Mouse (Mus musculus) liver, embryonic 13.5 days (tissue): Measurements from ENCODE around the gene Brk1. TPM values are rescaled to one million over a fixed set of nuclear protein-coding genes. Genes with fewer than 3 reads are reported as not detected.

Source experiments
- ATAC-seq: fragments of 200-750 bp; cut with Nextera tagmentation; 2 replicates; pipeline ENCODE4 v1.8.0; 2017; ENCODE audit warnings: low read depth, mild to moderate bottlenecking, moderate number of reproducible peaks, moderate library complexity
- DNase-seq: peaks from one replicate; pipeline ENCODE4 v3.0.0; 2022
- H3K27ac ChIP-seq: fragments of 300-500 bp; sonication (generic); 2 replicates; pipeline ENCODE4 v1.5.1; 2015; ENCODE audit warnings: moderate library complexity, mild to moderate bottlenecking, inconsistent platforms
- H3K27me3 ChIP-seq: fragments of 300-500 bp; sonication (generic); 2 replicates; pipeline ENCODE4 v1.6.1; 2015; ENCODE audit warnings: mild to moderate bottlenecking, inconsistent platforms
- H3K36me3 ChIP-seq: fragments of 300-500 bp; sonication (generic); 2 replicates; pipeline ENCODE4 v1.6.1; 2015; ENCODE audit warnings: mild to moderate bottlenecking, inconsistent platforms
- H3K4me1 ChIP-seq: fragments of 300-500 bp; sonication (generic); replicated peaks from 2 replicates; pipeline ENCODE4 v1.6.1; 2015; ENCODE audit warnings: inconsistent platforms
- H3K4me2 ChIP-seq: fragments of 300-500 bp; sonication (generic); 2 replicates; pipeline ENCODE4 v1.6.1; 2015; ENCODE audit warnings: inconsistent platforms, mild to moderate bottlenecking, moderate library complexity
- H3K4me3 ChIP-seq: fragments of 300-500 bp; sonication (generic); replicated peaks from 2 replicates; pipeline ENCODE4 v1.5.1; 2015; ENCODE audit warnings: mild to moderate bottlenecking, inconsistent platforms
- H3K9ac ChIP-seq: fragments of 300-500 bp; sonication (generic); 2 replicates; pipeline ENCODE4 v1.6.1; 2015; ENCODE audit warnings: mild to moderate bottlenecking, inconsistent platforms
- H3K9me3 ChIP-seq: fragments of 300-500 bp; sonication (generic); replicated peaks from 2 replicates; pipeline ENCODE4 v1.6.1; 2016; ENCODE audit warnings: inconsistent platforms
- WGBS: fragments of 180-500 bp; shearing (Covaris S2); methylation state at CpG from one replicate; pipeline ENCODE4 v1.1.7; 2015; ENCODE audit not compliant: insufficient replicate concordance; 5-methylcytosine and 5-hydroxymethylcytosine counted together
- polyA plus RNA-seq: library from polyadenylated mRNA; unstranded; fragments of >200 nt; fragmentation: Nextera tagmentation; extraction: Ambion mirVana; gene quantifications from 2 replicates; pipeline ENCODE4 v1.2.1, GENCODE M21; 2015

The Brk1 gene
- 101 and 104 TPM in 2 replicates for polyA plus RNA-seq

GRCm38 (mm10) chr6:113604432-113605223 lies at the start of gene Brk1:
Brk1 (plus strand) TSS chr6:113604772.
- peak within 1 kb of the TSS; percentile 96 for H3K4me3 ChIP-seq
- H3K27ac ChIP-seq: peak within 1 kb of the TSS; percentile 80
- peaks cover 17% of the 10 kb centered on the region for H3K36me3 ChIP-seq
- peak within 1 kb of the TSS; percentile 86 for H3K4me2 ChIP-seq
- H3K4me1 ChIP-seq: peaks cover 30% of the 10 kb centered on the region
- H3K27me3 ChIP-seq: no peaks in the 10 kb centered on the region
- H3K9ac ChIP-seq: peak within 1 kb of the TSS; percentile 93
- ATAC-seq (peak; percentile 91), DNase-seq (peak; percentile 79)
- H3K9me3 ChIP-seq: no peaks in the 10 kb centered on the region
- WGBS: under 1% methylated on average over 65 of the region's 65 CpGs

DNA sequence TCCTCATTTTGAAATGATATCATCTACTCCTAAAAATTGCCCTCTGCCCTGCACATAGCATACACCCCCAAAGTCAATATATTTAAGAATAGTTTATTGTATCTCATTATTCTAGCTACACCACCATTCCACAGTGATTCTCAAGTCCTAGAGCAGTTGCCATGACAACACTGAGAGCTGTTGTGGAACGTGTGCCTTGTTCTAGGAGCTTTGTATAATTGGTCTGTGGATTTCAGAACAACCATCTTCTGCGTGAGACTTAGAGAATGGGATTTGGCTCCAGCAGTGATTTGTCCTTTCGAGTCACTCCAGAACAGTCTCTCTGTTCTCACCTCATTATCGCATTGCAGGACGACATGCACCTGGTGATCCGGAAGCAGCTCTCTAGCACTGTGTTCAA lies 44.8 kb upstream of the Brk1 start:
- Histone ChIP-seq H3K27me3 (no peaks in the 10 kb centered on the region), H3K4me1 (no peaks in the 10 kb centered on the region), H3K4me2 (no peak overlapping the region), H3K9ac (no peak overlapping the region), H3K9me3 (no peaks in the 10 kb centered on the region), H3K27ac (no peak overlapping the region), H3K4me3 (no peak overlapping the region), H3K36me3 (peaks cover 80% of the 10 kb centered on the region)
- DNase-seq (no peak), ATAC-seq (no peak)
- WGBS: 85% methylated on average over 6 of the region's 6 CpGs

DNA sequence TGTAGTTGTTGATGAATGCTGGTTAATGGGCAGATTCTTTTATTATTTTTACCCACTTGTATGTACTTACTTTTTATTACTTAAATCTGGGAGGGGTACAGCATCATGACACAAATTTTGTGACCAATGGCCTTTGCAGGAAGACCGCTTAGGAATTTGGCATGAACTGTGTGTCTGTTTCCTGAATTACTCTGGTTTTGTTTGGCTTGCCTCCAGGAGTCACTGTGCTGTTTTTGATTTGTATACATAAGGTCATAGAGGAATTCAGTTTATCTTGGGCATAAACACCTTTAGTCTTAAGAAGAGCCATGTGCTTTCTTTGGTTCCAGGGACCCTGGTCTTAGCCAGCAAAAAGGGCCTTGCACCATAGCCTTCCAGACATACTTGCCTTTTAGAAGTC lies 40.0 kb upstream of the Brk1 start:
- DNase-seq (no peak), ATAC-seq (no peak)
- H3K36me3 ChIP-seq: peaks cover 92% of the 10 kb centered on the region
- H3K4me1 ChIP-seq: no peaks in the 10 kb centered on the region
- H3K9me3 ChIP-seq: no peaks in the 10 kb centered on the region
- no peak overlapping the region for H3K4me2 ChIP-seq
- 88% methylated on average over 1 of the region's 1 CpGs for WGBS
- H3K27me3 ChIP-seq: no peaks in the 10 kb centered on the region
- no peak overlapping the region for H3K4me3 ChIP-seq
- no peak overlapping the region for H3K27ac ChIP-seq
- no peak overlapping the region for H3K9ac ChIP-seq

GRCm38 (mm10) chr6:113576044-113576443 lies 28.5 kb upstream of the Brk1 start:
- ATAC-seq (no peak), DNase-seq (no peak)
- Histone ChIP-seq H3K4me2 (no peak overlapping the region), H3K27ac (no peak overlapping the region), H3K4me1 (no peaks in the 10 kb centered on the region), H3K9me3 (no peaks in the 10 kb centered on the region), H3K4me3 (no peak overlapping the region), H3K36me3 (peaks cover 78% of the 10 kb centered on the region), H3K9ac (no peak overlapping the region), H3K27me3 (no peaks in the 10 kb centered on the region)
- 92% methylated on average over 6 of the region's 6 CpGs for WGBS

- H3K27me3 ChIP-seq: no peaks in the 10 kb centered on the region
- H3K9ac ChIP-seq: no peak overlapping the region
- DNase-seq (no peak), ATAC-seq (no peak)
- no peaks in the 10 kb centered on the region for H3K9me3 ChIP-seq
- no peak overlapping the region for H3K27ac ChIP-seq
- WGBS: 79% methylated on average over 3 of the region's 3 CpGs
- H3K4me3 ChIP-seq: no peak overlapping the region
- H3K4me1 ChIP-seq: no peaks in the 10 kb centered on the region
- H3K4me2 ChIP-seq: no peak overlapping the region
- H3K36me3 ChIP-seq: peaks cover 70% of the 10 kb centered on the region
These were observed 25.3 kb upstream of the Brk1 start for GRCm38 (mm10) chr6:113579306-113579705.

DNA sequence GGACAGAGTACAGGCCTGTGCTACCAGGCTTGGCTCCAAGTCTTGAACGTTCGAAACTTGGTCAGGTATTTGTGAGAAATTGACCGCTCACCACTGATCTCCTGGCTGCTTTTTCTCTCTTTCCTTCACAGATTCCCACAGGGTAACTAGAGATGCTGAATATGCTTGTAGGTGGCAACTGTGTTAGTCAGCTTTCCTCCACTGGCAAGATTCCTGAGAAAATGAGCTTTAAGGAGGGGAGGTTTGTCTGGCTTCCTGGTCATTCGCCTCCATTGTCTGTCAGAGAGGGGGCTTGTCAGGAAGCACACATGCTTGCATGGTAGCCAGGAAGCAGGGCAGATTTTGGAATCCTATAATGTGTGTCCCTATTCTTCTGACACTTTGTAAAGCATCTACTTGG lies 21.5 kb upstream of the Brk1 start:
- Histone ChIP-seq H3K4me2 (no peak overlapping the region), H3K9ac (no peak overlapping the region), H3K27ac (no peak overlapping the region), H3K9me3 (no peaks in the 10 kb centered on the region), H3K36me3 (peaks cover 67% of the 10 kb centered on the region), H3K4me3 (no peak overlapping the region), H3K27me3 (no peaks in the 10 kb centered on the region), H3K4me1 (no peaks in the 10 kb centered on the region)
- no peak for DNase-seq
- WGBS: 84% methylated on average over 4 of the region's 4 CpGs
- ATAC-seq: no peak

GRCm38 (mm10) chr6:113585065-113585464 lies 19.5 kb upstream of the Brk1 start:
- Histone ChIP-seq H3K27me3 (no peaks in the 10 kb centered on the region), H3K4me1 (no peaks in the 10 kb centered on the region), H3K9ac (no peak overlapping the region), H3K36me3 (peaks cover 59% of the 10 kb centered on the region), H3K27ac (no peak overlapping the region), H3K9me3 (no peaks in the 10 kb centered on the region), H3K4me2 (no peak overlapping the region), H3K4me3 (no peak overlapping the region)
- 80% methylated on average over 5 of the region's 5 CpGs for WGBS
- no peak for DNase-seq
- no peak for ATAC-seq

GRCm38 (mm10) chr6:113586466-113587183 lies 17.9 kb upstream of the Brk1 start:
- Histone ChIP-seq H3K4me1 (no peaks in the 10 kb centered on the region), H3K4me2 (no peak overlapping the region), H3K9me3 (no peaks in the 10 kb centered on the region), H3K27me3 (no peaks in the 10 kb centered on the region), H3K4me3 (no peak overlapping the region), H3K9ac (no peak overlapping the region), H3K36me3 (peaks cover 55% of the 10 kb centered on the region), H3K27ac (no peak overlapping the region)
- no peak for DNase-seq
- 67% methylated on average over 5 of the region's 5 CpGs for WGBS
- no peak; the same call in 1 of the 2 replicates for ATAC-seq

- Histone ChIP-seq H3K9me3 (no peaks in the 10 kb centered on the region), H3K4me3 (no peak overlapping the region), H3K27me3 (no peaks in the 10 kb centered on the region), H3K4me2 (no peak overlapping the region), H3K36me3 (peaks cover 44% of the 10 kb centered on the region), H3K9ac (no peak overlapping the region), H3K4me1 (no peaks in the 10 kb centered on the region), H3K27ac (no peak overlapping the region)
- DNase-seq: no peak
- 82% methylated on average over 2 of the region's 2 CpGs for WGBS
- no peak for ATAC-seq
These were observed 11.9 kb upstream of the Brk1 start for GRCm38 (mm10) chr6:113592637-113593036.

GRCm38 (mm10) chr6:113597945-113598344 lies 6.6 kb upstream of the Brk1 start:
- Histone ChIP-seq H3K4me3 (no peak overlapping the region), H3K9me3 (no peaks in the 10 kb centered on the region), H3K4me2 (no peak overlapping the region), H3K27ac (no peak overlapping the region), H3K27me3 (no peaks in the 10 kb centered on the region), H3K4me1 (peaks cover 5% of the 10 kb centered on the region), H3K36me3 (peaks cover 28% of the 10 kb centered on the region), H3K9ac (no peak overlapping the region)
- ATAC-seq (no peak), DNase-seq (no peak)
- WGBS: 85% methylated on average over 4 of the region's 4 CpGs

DNA sequence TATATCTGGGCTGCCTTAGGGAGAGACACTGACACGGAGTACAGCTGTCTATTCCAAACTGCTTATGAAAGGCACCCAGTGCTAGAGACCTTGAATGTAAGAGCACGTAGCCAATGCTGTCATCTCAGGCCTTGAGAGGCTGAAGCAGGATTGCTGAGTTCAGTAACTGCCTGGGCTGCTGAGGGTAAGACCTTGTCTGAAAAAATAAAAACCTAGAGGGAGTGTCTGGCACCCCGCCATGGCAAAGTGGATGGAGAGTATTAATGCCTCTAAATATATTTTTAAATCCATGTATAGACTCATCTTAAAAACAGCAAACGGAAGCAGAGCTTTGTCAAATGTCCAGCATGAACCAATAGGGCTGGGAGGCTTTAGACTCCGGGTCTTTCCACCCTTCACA lies 4.7 kb upstream of the Brk1 start:
- ATAC-seq: no peak
- peaks cover 24% of the 10 kb centered on the region for H3K36me3 ChIP-seq
- H3K4me3 ChIP-seq: no peak overlapping the region
- H3K27ac ChIP-seq: no peak overlapping the region
- H3K4me2 ChIP-seq: no peak overlapping the region
- DNase-seq: no peak
- no peaks in the 10 kb centered on the region for H3K9me3 ChIP-seq
- no peak overlapping the region for H3K9ac ChIP-seq
- no peaks in the 10 kb centered on the region for H3K27me3 ChIP-seq
- peaks cover 14% of the 10 kb centered on the region for H3K4me1 ChIP-seq
- WGBS: 82% methylated on average over 5 of the region's 5 CpGs
